Mouse (Mus musculus): ENCODE results near the gene Etnk2.
"Not testable (repeated sequence)": the region's sequence is repeated elsewhere in the genome, so short reads cannot be mapped to it uniquely, and the experiment has no call there.

Gene Etnk2

DNA sequence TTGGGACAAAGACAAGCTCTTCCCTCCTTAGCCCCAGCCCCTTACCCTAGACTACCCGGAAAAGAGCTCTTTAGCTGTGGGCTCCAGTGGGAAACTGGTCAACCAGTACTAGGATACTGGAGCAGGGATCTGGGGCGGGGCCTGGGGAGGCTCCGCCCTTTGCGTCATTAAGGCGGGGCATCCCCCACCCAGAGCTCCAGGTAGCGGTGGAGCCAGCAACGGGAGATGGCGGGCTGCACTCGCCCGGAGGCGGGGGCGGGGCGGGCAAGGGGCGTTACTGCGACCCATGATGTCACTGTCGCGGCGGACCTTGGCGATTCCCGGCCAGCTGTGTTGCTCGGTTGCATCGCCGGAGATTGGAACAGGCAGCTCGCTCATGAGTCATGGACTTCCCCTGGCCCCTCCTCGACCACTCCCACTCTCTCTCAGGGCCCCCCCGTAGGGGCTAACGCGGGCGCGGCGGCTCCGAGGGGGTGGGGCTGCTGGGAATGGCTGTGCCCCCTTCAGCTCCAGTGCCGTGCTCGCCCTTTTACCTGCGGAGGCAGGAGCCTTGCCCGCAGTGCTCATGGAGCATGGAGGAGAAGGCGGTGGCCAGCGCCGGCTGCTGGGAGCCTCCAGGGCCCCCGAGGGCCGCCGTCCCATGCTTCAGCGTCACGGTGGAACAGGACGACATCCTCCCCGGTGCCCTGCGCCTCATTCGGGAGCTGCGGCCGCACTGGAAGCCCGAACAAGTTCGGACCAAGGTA, at the start of gene Etnk2:
Gene Etnk2 (plus strand): TSS at position 297 of the 746 bp plus-strand sequence.
- DNase-seq (ENCODE audit: low spot score): peak; percentile 69

- peak; percentile 55 for DNase-seq (ENCODE audit: low spot score)
Observed at GRCm38 (mm10) chr1:133314364-133314763, 49.0 kb upstream of the Etnk2 start.

DNA sequence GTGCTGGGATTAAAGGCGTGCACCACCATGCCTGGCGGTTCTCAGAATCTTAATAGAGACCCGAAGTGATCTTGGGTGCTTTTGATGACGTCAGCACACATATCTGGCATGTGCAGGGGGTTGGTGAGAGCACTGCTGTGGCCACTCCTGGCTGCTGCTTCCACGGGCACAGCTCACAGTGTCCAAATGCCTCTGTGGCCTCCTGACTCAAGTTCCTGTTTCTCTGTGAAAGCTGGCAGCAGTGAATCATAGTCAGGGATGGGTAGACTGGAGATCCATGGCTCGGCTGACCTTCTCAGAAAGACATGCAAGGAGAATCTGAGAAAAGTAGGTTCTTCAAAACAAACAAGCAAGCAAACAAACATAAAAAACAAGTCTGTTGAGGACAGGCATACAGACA, 47.6 kb upstream of the Etnk2 start:
- no peak for DNase-seq (ENCODE audit: low spot score)

DNA sequence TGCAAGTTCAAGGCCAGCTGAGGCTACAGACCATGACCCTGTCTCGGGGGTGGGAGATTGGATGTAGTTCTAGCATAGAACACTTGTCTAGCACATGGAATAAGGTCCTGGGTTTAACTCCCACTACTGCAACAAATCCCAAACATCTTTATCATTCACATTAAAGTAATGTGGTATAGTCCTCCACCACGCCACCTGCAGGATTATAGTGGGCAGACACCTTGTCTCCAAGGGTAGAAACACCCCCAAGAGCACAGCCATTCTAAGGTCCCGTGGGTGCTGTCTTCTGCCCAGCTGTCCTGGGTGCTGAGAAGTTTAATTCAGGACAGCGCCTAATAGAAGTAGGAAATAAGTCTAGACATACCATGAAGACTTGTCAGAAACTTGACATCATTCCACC, 46.8 kb upstream of the Etnk2 start:
- DNase-seq (ENCODE audit: low spot score): no peak

- DNase-seq (ENCODE audit: low spot score): no peak
Observed at GRCm38 (mm10) chr1:133317149-133317548, 46.2 kb upstream of the Etnk2 start.

- DNase-seq (ENCODE audit: low spot score): no peak
Observed at GRCm38 (mm10) chr1:133321267-133321925, 42.0 kb upstream of the Etnk2 start, which contains the start of gene Kiss1. Gene Kiss1, plus strand, starts transcription at chr1:133321875.

- DNase-seq (ENCODE audit: low spot score): no peak
Observed at GRCm38 (mm10) chr1:133323333-133323732, 40.0 kb upstream of the Etnk2 start.

DNA sequence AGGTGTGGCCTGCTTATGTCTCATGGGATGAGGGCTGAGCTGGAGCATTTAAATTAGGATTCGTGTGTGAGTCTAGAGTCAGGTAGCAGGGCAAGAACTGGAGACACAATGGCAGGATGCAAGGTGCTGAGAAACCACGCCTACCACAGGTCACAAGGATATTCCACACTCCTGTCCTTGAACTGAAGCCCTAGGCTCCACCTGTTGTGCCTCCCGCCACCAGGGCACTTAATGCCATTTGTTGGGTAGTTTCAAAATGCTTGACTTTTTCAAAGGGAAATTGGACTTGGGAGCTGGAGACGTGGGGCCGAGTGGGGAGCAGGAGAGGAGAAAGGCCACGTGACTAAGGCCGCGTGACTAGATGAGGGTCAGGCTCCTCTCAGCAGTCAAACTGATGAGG, 37.4 kb upstream of the Etnk2 start:
- no peak for DNase-seq (ENCODE audit: low spot score)

GRCm38 (mm10) chr1:133327094-133327493, 36.3 kb upstream of the Etnk2 start:
- DNase-seq (ENCODE audit: low spot score): no peak

DNA sequence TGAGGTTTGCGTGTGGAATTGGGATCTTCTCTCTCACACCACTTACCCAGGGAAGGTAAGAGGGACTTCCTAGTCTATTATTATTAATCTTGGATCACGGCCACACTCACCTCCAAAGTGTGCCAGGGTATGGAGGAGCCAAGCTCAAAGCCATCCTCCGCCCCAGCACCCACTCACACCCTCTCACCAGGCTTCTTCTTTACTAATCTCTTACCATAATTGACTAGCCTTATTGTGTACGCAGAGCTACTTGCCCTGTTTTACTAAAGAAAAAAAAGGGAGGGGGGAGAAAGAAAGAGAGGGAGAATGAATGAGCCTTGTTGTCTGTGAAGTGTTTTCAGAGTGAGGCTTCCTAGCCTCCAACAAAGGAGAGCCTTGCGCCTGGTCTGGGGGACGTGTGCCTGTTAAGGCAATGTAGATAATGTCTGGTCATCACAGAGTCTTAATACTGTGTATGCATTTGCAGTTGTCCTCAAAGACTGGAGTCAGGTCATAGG, 35.0 kb upstream of the Etnk2 start:
- DNase-seq (ENCODE audit: low spot score): no peak

GRCm38 (mm10) chr1:133328896-133329637, 34.3 kb upstream of the Etnk2 start:
- DNase-seq (ENCODE audit: low spot score): no peak

GRCm38 (mm10) chr1:133329638-133329964, 33.8 kb upstream of the Etnk2 start:
- DNase-seq (ENCODE audit: low spot score): no peak

DNA sequence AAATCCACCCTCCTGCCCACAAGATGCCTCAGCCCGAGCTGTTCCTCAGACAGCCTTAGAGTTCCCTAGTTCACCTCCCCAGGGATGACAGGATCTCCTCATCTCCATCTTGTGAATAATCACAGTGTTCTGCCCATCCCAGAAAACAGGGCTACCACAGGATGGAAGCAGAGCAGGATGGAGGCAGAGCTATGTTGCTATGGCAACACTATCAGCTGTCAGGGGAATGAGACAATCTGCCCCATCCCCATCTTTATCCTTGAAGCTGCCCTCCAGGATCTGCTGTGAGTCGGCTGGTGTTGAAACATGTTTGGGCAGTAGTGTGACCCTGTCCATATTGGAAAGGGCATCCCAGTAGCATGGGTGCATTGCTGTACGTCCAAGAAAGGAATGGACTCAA, 32.2 kb upstream of the Etnk2 start:
- no peak for DNase-seq (ENCODE audit: low spot score)

DNA sequence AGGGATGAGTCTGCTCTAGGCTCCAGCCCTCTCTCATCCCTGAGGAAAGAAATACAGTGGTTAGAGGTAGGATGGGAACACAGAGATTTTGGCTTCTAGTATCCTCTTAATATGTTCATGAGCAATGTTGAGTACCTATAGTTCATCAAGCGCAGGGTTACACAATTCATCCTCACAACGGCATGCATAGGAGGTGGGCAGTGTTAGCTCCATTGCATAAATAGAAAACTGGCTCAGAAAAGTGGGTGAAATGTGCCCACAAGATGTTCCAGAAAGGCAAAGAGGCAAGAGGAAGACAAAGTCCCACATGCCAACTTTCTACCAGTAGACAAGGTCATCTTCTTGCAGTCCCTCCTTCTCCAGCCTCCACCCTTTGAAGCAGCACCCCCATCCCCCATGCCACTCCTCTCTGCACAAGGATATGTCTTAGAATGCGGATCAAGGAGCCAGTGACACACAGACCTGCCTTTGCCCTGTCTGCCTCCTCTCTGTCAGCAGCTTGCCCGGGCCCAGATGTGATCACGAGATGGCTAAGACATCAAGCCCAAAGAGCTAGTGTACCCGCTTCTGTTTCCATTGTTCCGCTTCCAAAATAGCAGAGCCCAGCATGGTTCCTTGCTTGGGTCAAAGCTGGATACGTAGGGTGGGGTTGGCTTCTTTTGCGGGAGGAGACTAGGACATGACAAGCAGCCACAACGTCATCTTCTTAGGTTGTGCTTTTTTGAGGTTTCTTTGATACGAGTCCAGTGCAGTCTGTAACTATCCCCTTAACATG, 30.5 kb upstream of the Etnk2 start:
- DNase-seq (ENCODE audit: low spot score): no peak

DNA sequence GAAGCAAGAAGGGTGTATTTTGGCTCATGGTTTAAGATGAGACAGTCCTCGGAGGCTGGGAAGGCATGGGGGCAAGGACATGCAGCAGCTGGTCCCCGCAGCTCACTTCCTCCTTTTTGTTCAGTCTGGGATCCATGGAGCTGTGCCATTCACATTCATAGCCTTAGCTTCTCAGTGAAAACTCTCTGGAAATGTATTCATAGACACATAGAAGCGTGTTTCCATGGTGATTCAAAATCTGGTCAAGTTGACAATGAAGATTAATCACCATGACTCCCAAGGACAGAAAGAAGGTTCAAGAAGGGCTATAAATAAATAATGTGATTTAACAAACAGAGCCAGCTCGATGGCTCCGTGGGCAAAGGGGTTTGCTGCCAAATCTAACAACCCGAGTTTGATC, 29.4 kb upstream of the Etnk2 start:
- DNase-seq (ENCODE audit: low spot score): no peak

DNA sequence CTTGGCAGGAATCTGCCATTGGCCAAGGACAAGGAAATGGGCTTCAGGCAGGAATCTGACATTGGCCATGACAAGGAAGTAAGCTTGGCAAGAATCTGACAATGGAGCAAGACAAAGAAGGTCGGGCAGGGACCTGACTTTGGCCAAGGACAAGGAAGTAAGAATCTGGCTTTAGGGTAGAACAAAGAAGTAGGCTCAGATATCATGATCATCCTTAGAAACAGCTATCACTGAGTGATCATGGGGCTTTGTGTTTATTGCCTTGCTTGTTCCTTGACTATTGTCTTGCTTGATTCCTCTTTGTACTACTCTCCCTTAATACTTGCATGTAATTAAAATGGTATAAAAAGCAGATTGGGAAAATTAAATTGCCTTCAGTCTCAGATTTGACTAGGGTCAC, 23.0 kb upstream of the Etnk2 start:
- DNase-seq (ENCODE audit: low spot score): not testable (repeated sequence)

DNA sequence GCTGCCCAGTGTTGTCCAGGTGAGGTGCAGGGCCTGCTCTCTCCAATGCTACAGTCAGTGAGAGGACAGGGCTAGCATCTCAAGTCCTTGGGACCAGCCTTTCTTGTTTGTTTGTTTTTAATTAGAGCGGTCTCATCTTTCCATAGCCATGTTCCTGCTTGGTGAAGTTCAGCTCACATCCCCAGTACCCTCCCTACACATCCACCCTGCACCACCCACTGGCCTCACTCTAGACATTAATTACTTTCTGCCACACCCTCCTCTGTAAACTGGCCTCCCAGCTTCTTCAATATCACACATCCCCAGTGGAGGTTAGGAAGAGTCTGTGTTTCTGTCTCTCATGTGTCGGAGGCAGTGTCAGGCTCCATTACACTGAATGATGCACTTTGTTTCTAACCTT, 19.0 kb upstream of the Etnk2 start:
- DNase-seq (ENCODE audit: low spot score): no peak

GRCm38 (mm10) chr1:133346531-133346930, 16.8 kb upstream of the Etnk2 start:
- DNase-seq (ENCODE audit: low spot score): no peak

DNA sequence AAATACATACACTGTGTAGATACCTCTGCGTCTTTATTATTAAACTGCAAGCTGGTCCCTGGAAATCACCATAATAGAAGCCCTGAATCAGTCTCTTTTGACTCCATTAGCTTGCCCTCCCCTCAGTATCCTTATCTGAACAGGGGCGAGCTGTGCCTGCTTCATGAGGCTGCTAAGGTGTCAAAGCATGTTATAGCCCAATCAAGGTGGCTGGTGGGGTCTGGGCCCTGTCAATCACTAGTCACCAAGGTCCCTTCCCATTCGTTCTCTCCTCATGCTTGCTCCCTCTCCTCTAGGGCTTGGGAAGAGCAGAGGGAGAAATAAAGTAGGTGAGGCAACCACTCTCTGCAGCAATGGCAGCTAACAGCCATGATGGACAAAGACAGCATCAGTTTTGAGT, 16.1 kb upstream of the Etnk2 start:
- no peak for DNase-seq (ENCODE audit: low spot score)

DNA sequence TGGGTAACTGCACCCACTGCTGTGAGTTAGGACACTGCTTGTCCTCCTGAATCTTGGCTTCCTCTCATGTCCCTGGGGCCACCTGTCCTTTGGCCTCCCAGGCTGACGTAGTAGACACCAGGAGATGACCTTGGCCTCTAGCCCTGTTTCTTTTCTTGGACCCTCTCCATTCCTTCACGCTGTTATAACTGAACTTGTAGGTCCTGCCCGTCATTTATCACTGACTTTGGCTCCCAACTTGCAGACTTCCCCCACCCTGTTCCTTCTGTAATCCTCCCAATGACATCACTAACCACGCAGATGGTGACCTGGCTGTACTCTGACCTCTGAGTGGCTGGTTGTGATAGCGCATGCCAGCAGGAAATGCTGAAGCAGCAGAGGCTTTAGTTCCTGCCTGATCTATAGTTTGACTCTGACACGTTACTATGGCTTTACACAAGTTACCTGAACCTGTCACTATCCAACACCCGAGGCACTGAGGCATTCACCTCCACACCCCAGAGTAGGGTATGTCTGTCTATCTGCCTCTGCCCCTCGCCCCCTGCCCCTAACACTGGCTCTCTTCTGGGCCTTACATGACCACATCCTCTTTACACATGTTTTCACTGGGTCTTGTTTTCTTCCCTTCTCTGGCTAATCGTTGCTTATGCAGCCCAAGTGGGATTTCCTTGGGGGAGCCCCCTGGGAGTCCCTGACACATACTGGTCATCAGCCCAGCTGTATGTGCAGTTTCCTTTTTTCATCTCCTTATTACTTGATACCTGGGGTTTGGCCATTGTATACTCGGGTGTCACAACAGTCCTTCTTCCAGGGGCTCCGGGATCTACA, 15.5 kb upstream of the Etnk2 start:
- DNase-seq (ENCODE audit: low spot score): no peak

- DNase-seq (ENCODE audit: low spot score): no peak
Observed at GRCm38 (mm10) chr1:133350210-133350609, 13.2 kb upstream of the Etnk2 start, which contains the start of gene Ren1. Gene Ren1, plus strand, starts transcription at chr1:133350510.

Measured in ovary, postnatal 14 days (tissue).